Mouse (Mus musculus) forebrain, embryonic 16.5 days (tissue): Measurements from ENCODE around the gene Lfng. TPM values are rescaled to one million over a fixed set of nuclear protein-coding genes. Genes with fewer than 3 reads are reported as not detected.
A peak's percentile ranks its signal among the peaks of the same experiment; 100 is the strongest.

Experiments used
- ATAC-seq: fragments of 200-750 bp; cut with Nextera tagmentation; 2 replicates; pipeline ENCODE4 v1.8.0; 2017; ENCODE audit warnings: mild to moderate bottlenecking, moderate library complexity
- H3K27ac ChIP-seq: fragments of 300-500 bp; sonication (generic); 2 replicates; pipeline ENCODE4 v1.5.1; 2014; ENCODE audit warnings: low read length, control low read depth
- H3K27me3 ChIP-seq: fragments of 300-500 bp; sonication (generic); replicated peaks from 2 replicates; pipeline ENCODE4 v1.6.1; 2014; ENCODE audit warnings: low read length; ENCODE audit not compliant: control insufficient read depth, insufficient read depth
- H3K36me3 ChIP-seq: fragments of 300-500 bp; sonication (generic); 2 replicates; pipeline ENCODE4 v1.6.1; 2014; ENCODE audit not compliant: control insufficient read depth, insufficient read depth
- H3K4me1 ChIP-seq: fragments of 300-500 bp; sonication (generic); replicated peaks from 2 replicates; pipeline ENCODE4 v1.6.1; 2014; ENCODE audit warnings: low read length; ENCODE audit not compliant: control insufficient read depth, insufficient read depth
- H3K4me2 ChIP-seq: fragments of 300-500 bp; sonication (generic); 2 replicates; pipeline ENCODE4 v1.6.1; 2014; ENCODE audit warnings: mild to moderate bottlenecking, low read length, control low read depth
- H3K4me3 ChIP-seq: fragments of 300-500 bp; sonication (generic); replicated peaks from 2 replicates; pipeline ENCODE4 v1.5.1; 2014; ENCODE audit warnings: mild to moderate bottlenecking, low read length, control low read depth
- H3K9ac ChIP-seq: fragments of 300-500 bp; sonication (generic); replicated peaks from 2 replicates; pipeline ENCODE4 v1.6.1; 2014; ENCODE audit warnings: low read depth, low read length, control low read depth
- H3K9me3 ChIP-seq: fragments of 300-500 bp; sonication (generic); 2 replicates; pipeline ENCODE4 v1.6.1; 2016; ENCODE audit warnings: low read length; ENCODE audit not compliant: control insufficient read depth
- WGBS: fragments of 180-500 bp; shearing (Covaris S2); extraction: QIAGEN DNeasy Blood & Tissue Kit; methylation state at CpG from one replicate; pipeline ENCODE4 v1.1.7; 2014; 5-methylcytosine and 5-hydroxymethylcytosine counted together
- polyA plus RNA-seq: library from polyadenylated mRNA; unstranded; fragments of >200 nt; fragmentation: Nextera tagmentation; extraction: Ambion mirVana; gene quantifications from 2 replicates; pipeline ENCODE4 v1.2.1, GENCODE M21; 2015

Lfng gene
- polyA plus RNA-seq, 1 experiment from 2014 or later = 23.3 TPM

DNA sequence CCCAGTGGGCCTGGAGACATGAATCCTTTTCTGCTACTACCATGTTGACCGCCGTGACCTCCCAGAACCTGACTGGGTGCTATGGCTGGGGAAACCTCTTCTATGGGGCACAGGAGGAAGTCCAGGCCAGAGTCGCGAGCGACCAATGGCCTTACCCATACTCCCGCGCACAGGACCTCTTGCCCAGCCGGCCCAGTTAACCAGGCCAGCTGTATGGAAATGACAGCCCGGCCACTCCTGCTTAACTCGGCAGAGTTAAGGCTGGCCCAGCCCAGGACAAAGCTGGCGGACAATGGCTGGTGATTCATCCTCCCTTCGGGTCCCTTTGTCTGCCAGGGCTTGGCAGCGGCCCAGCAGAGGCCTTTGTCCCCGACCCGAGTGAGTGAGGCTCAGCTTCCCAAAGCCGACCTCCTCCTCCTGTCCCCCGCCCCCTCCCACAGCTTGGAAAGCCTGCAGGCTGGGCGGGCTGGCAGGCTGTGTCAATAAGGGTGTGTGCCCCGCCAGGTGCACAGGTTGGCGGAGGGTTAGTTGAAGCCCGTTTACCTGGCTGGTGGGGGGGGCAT is 4.0 kb downstream of the Lfng start:
- Histone ChIP-seq H3K4me3 (peak overlapping the region; percentile 38), H3K9me3 (no peaks in the 10 kb centered on the region), H3K27ac (peak overlapping the region; percentile 91), H3K9ac (peak overlapping the region; percentile 64), H3K4me2 (peak overlapping the region; percentile 94), H3K4me1 (peaks cover 50% of the 10 kb centered on the region), H3K27me3 (peaks cover 2% of the 10 kb centered on the region; the same call in 1 of the 2 replicates), H3K36me3 (no peaks in the 10 kb centered on the region)
- 1% methylated on average over 21 of the region's 21 CpGs for WGBS
- ATAC-seq = peak; percentile 36

DNA sequence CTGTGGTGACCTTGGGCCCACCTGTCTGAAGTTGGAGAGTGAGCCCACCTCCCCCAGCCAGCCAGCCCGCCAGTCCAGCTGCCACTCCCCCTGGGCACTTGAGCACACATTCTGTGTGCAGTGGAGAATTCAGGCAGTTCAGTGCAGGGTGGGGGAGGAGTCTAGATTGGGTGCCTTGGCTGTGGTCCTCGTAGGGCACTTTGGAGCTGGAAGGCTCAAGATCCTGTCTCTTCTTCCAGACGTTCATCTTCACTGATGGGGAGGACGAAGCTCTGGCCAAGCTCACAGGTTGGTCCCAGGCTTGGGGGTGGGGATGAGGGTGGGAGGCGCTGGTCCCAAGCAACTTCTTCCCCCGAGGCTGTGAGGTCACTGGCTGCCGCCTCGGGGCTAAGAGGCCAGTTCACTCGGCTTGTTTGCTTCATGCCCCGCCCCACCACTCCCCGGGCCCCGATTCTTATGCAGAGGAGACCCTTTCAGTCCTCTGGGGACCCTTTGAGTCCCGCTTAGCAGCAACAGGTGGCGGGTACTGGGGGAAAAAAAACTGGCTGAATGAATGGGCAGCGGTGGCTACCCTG is 4.6 kb downstream of the Lfng start:
- Histone ChIP-seq H3K4me3 (peak overlapping the region; percentile 38), H3K4me2 (peak overlapping the region; percentile 94), H3K4me1 (peaks cover 44% of the 10 kb centered on the region), H3K27ac (peak overlapping the region; percentile 91), H3K36me3 (no peaks in the 10 kb centered on the region), H3K9ac (peak overlapping the region; percentile 64), H3K9me3 (no peaks in the 10 kb centered on the region), H3K27me3 (no peaks in the 10 kb centered on the region)
- ATAC-seq = peak; percentile 19; the same call in 1 of the 2 replicates
- WGBS = 2% methylated on average over 15 of the region's 15 CpGs

DNA sequence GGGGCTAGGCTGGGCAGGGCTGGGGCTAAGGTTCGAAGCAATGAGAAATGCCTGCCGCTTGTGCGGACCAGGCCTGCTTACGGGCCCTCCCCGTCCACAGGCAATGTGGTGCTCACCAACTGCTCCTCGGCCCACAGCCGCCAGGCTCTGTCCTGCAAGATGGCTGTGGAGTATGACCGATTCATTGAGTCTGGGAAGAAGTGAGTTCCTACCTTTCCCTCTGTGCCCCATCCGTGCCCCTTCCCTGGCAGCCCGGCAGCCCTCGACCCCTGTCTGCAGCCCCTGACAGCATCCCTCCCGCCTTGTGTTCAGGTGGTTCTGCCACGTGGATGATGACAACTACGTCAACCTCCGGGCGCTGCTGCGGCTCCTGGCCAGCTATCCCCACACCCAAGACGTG is 5.1 kb downstream of the Lfng start:
- no peak for ATAC-seq
- no peaks in the 10 kb centered on the region for H3K36me3 ChIP-seq
- H3K4me2 ChIP-seq = peak overlapping the region; percentile 94
- no peaks in the 10 kb centered on the region for H3K27me3 ChIP-seq
- H3K4me1 ChIP-seq = peaks cover 40% of the 10 kb centered on the region
- peak overlapping the region; percentile 38 for H3K4me3 ChIP-seq
- peak overlapping the region; percentile 91 for H3K27ac ChIP-seq
- no peaks in the 10 kb centered on the region for H3K9me3 ChIP-seq
- WGBS = 12% methylated on average over 18 of the region's 18 CpGs
- H3K9ac ChIP-seq = peak overlapping the region; percentile 64; the same call in 1 of the 2 replicates

DNA sequence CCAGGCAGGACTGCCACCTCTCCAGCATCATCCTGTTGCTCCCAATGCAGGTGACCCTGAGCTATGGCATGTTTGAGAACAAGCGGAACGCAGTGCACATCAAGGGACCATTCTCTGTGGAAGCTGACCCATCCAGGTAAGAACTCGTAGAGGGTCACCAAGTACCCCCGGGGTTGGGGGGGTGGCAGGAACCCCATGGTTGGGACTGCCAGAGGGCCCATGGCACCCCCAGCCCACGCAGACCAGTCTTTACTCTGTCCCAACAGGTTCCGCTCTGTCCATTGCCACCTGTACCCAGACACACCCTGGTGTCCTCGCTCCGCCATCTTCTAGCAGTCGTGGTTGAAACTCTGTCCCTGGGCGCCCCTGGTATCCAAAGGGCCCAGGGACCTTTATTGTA is 7.0 kb downstream of the Lfng start:
- H3K27me3 ChIP-seq = no peaks in the 10 kb centered on the region
- no peaks in the 10 kb centered on the region for H3K9me3 ChIP-seq
- H3K4me1 ChIP-seq = peaks cover 27% of the 10 kb centered on the region
- no peak overlapping the region for H3K27ac ChIP-seq
- no peak overlapping the region for H3K9ac ChIP-seq
- H3K4me3 ChIP-seq = no peak overlapping the region
- no peak for ATAC-seq
- no peaks in the 10 kb centered on the region for H3K36me3 ChIP-seq
- H3K4me2 ChIP-seq = no peak overlapping the region
- WGBS = 94% methylated on average over 10 of the region's 10 CpGs

DNA sequence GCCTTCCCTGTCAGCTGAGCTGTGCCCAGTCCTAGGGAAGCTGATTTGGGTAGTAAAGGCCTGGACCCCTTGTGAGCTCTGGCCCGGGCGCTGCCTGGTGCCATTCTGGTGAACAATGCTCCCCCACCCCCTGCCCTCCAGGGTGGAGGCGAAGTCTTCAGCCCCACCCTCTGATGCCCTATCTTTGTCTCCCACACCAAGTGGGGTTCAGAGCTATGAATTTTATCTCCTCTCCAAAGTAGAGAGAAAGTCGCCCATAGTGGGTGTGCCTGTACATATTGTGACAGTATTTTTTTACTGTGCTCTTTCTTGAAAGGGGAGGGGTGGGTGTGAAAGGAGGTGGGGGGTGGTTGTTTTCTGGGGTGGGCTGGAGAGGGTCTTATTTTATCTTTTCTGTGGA is 7.7 kb downstream of the Lfng start:
- Histone ChIP-seq H3K27ac (no peak overlapping the region), H3K36me3 (no peaks in the 10 kb centered on the region), H3K9ac (no peak overlapping the region), H3K4me1 (peaks cover 27% of the 10 kb centered on the region), H3K27me3 (no peaks in the 10 kb centered on the region), H3K4me3 (no peak overlapping the region), H3K4me2 (no peak overlapping the region), H3K9me3 (no peaks in the 10 kb centered on the region)
- ATAC-seq = no peak
- WGBS = 73% methylated on average over 4 of the region's 4 CpGs

DNA sequence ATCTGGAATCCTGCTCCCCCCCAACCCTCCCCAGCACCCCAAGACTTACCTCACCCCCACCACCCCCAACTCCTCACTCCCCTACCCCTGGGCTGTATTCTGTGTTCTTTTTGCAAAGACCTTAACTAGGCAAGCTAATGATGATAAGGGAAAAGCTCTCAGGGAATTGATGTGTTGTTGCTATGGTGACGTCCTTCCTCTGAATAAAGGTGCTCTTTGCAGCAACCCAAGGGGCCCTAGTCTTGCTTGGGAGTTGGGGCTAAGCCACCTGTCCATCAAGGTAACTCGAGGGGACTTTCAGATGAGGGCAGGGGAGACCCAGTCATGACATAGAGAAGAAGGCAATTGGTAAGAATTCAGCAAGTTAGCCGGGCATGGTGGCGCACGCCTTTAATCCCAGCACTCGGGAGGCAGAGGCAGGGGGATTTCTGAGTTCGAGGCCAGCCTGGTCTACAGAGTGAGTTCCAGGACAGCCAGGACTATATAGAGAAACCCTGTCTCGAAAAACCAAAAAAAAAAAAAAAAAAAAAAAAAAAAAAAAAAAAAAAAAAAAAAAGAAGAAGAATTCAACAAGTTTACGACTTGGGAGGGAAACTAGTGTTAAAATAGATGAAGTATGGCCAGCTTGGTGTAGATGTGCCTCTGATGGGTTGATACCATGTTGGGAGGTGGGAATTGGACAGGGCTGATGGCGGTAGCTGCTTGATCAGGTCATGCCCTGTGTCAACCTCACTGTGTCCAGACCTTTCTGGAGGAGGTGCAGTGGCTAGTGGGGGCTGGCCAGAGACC is 8.4 kb downstream of the Lfng start:
- 70% methylated on average over 10 of the region's 10 CpGs for WGBS
- H3K27ac ChIP-seq = no peak overlapping the region
- H3K9ac ChIP-seq = no peak overlapping the region
- ATAC-seq = no peak
- H3K9me3 ChIP-seq = no peaks in the 10 kb centered on the region
- H3K4me1 ChIP-seq = peaks cover 23% of the 10 kb centered on the region
- H3K4me2 ChIP-seq = no peak overlapping the region
- no peaks in the 10 kb centered on the region for H3K27me3 ChIP-seq
- H3K4me3 ChIP-seq = no peak overlapping the region
- no peaks in the 10 kb centered on the region for H3K36me3 ChIP-seq

DNA sequence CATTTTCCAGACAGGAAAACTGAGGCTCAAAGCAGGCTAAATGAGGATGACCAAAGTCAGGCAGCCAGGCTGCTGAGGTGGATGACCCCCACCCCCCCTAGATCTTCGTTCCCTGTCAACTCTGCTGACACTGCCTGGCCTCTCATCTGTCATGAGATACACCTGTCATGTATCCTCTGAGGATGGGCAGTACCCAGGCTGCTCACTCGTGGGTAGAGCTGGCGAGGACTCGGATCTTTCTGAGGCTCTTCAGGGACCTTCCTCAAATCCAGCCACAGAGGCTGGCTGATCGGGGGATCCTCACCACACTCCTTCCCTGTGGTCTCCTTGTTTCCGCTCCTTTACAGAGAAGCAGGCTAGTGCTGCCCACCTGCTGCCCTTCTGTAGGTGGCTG is 9.0 kb downstream of the Lfng start:
- no peaks in the 10 kb centered on the region for H3K9me3 ChIP-seq
- peaks cover 17% of the 10 kb centered on the region for H3K4me1 ChIP-seq
- no peaks in the 10 kb centered on the region for H3K36me3 ChIP-seq
- H3K9ac ChIP-seq = no peak overlapping the region
- H3K27me3 ChIP-seq = no peaks in the 10 kb centered on the region
- ATAC-seq = no peak
- H3K4me2 ChIP-seq = no peak overlapping the region
- WGBS = 71% methylated on average over 6 of the region's 6 CpGs
- H3K4me3 ChIP-seq = no peak overlapping the region
- no peak overlapping the region for H3K27ac ChIP-seq

DNA sequence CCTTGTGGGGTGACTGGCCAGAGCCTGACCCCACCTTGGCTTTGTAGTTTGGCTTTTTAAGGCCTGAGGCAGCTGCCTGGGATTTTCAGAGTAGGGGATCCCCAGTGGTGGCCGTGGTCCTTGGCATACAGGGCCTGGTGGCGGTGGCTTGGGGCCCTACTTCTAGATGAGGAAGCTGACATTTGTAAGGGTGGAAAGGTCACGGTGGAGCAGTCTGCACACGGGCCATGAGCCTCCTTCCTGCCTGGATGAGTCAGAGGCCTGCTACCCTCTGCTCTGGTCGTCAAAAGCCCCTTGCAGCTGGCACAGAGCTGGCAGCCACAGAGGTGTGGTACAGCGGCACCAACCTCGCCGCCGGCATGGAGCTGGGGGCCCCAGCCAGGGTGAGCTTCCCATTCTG is 9.6 kb downstream of the Lfng start:
- H3K36me3 ChIP-seq = 0 out of 2 replicates have a peak, but pooled peaks cover 3% of the 10 kb centered on the region
- H3K9ac ChIP-seq = no peak overlapping the region
- no peak overlapping the region for H3K27ac ChIP-seq

DNA sequence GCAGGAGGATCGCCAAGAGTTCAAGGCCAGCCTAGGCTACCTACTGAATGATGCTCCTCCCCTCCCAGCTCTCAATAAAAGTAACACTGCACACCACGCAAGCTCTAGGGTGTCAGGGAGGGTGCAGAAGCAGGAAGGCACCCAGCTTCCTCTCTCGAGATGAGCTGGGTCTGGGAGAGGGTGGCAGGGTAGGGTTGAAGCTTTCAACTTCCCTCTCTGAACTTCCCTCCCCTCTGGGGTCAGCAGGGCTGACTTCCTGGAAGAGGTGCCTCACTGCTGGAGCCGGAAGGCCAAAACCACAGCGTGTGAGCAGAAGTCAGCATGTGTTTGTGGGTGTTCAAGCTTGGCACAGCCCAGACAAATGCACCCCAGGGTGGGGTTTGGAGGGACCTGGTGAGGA is 10.6 kb downstream of the Lfng start:
- 80% methylated on average over 5 of the region's 5 CpGs for WGBS
- no peak overlapping the region for H3K27ac ChIP-seq
- peaks cover 11% of the 10 kb centered on the region for H3K36me3 ChIP-seq
- peaks cover 4% of the 10 kb centered on the region; the same call in 1 of the 2 replicates for H3K4me1 ChIP-seq
- H3K9ac ChIP-seq = no peak overlapping the region
- no peak for ATAC-seq
- H3K4me2 ChIP-seq = no peak overlapping the region
- H3K27me3 ChIP-seq = no peaks in the 10 kb centered on the region
- no peak overlapping the region for H3K4me3 ChIP-seq
- H3K9me3 ChIP-seq = no peaks in the 10 kb centered on the region

More for the DNA sequence above, 9.6 kb downstream of the Lfng start:
- no peak for ATAC-seq
- Histone ChIP-seq H3K4me2 (no peak overlapping the region), H3K27me3 (no peaks in the 10 kb centered on the region), H3K4me3 (no peak overlapping the region), H3K4me1 (peaks cover 11% of the 10 kb centered on the region), H3K9me3 (no peaks in the 10 kb centered on the region)
- 62% methylated on average over 9 of the region's 9 CpGs for WGBS
